Mouse (Mus musculus): ENCODE data around the gene Myh3. TPM values are rescaled to one million over a fixed set of nuclear protein-coding genes. Genes with fewer than 3 reads are reported as not detected.

The Myh3 gene
- polyA plus RNA-seq, 1 experiment from 2014 or later, result 46.9 TPM

DNA sequence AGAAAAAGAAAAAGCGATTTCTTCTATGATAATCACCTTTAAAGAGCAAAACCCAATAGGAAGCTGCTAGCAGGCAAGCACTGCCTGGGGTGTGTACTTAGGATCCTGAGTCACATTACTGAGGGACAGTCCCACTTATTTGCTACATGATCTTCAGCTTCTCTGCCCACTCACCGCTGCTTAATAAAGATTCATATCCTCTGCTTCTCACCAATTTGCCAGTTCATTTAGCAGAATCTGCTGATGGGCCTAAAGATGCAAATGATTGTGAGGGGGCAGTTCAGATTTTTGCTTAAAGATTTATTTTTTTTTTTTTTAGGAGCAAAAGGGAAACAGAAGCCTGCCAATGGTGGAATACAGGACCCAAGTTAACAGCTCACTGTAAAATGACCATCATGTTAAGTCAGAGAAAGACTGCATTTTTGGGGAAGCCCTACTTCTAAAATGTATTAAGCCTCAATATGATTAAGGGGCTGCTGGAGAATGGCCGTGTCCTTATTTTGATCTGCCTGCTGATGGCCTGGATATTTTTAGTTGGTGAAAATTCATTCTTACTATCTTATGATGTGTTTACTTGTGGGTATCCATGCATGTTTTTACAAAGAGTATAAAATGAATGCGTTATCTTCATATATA lies 65.9 kb downstream of the Myh3 start:
- ATAC-seq (ENCODE audit: insufficient number of reproducible peaks, insufficient read depth, low FRiP score, low TSS enrichment, low read depth), result no peak
- no peaks in the 10 kb centered on the region for H3K36me3 ChIP-seq
- H3K4me2 ChIP-seq, result no peak overlapping the region
- no peak overlapping the region for H3K4me3 ChIP-seq (replicated peaks)
- H3K9me3 ChIP-seq, result no peaks in the 10 kb centered on the region
- H3K4me1 ChIP-seq (replicated peaks), result peaks cover 4% of the 10 kb centered on the region; the same call in 1 of the 2 replicates
- WGBS, result 86% methylated on average over 4 of the region's 4 CpGs
- H3K27ac ChIP-seq, result no peak overlapping the region
- no peaks in the 10 kb centered on the region for H3K27me3 ChIP-seq
- no peak overlapping the region for H3K9ac ChIP-seq (replicated peaks)

DNA sequence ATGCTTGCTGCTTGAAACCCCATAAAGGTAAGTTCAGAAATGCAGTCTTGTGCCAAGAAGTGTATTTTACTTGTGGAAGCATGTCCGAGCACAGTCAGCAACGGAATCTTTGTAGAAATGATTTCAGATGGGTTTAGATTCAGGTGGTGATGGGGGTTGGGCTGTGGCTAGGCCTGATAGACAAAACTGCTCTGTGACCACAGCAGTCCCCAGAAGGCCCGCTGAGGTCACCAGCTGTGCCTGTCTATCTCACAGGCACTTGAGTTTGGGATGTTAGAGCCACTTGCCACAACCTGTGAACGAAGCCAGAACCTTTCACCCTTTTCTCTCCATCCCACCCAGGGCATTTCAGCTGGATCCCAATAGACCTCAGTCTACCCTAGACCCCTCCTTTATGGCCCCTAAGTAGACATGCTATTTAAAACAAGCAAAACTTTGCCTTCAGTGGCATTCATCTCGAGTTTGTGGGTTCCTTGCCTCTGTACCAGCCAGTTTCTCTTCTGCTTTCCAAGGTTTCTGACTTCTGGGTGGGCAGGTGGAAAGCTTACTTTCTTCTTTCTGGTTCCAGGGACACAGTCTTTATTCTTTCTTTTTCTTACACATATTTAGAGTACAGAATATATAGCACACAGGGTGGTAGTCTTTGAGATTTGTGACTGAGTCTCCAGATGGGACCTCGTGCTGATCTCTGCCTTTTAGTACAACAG lies 66.6 kb downstream of the Myh3 start:
- Histone ChIP-seq H3K4me2 (no peak overlapping the region), H3K27ac (no peak overlapping the region), H3K36me3 (no peaks in the 10 kb centered on the region), H3K9me3 (no peaks in the 10 kb centered on the region), H3K27me3 (no peaks in the 10 kb centered on the region), H3K9ac (replicated peaks) (no peak overlapping the region), H3K4me1 (replicated peaks) (no peaks in the 10 kb centered on the region), H3K4me3 (replicated peaks) (no peak overlapping the region)
- 72% methylated on average over 6 of the region's 6 CpGs for WGBS
- ATAC-seq (ENCODE audit: insufficient number of reproducible peaks, insufficient read depth, low FRiP score, low TSS enrichment, low read depth), result no peak

DNA sequence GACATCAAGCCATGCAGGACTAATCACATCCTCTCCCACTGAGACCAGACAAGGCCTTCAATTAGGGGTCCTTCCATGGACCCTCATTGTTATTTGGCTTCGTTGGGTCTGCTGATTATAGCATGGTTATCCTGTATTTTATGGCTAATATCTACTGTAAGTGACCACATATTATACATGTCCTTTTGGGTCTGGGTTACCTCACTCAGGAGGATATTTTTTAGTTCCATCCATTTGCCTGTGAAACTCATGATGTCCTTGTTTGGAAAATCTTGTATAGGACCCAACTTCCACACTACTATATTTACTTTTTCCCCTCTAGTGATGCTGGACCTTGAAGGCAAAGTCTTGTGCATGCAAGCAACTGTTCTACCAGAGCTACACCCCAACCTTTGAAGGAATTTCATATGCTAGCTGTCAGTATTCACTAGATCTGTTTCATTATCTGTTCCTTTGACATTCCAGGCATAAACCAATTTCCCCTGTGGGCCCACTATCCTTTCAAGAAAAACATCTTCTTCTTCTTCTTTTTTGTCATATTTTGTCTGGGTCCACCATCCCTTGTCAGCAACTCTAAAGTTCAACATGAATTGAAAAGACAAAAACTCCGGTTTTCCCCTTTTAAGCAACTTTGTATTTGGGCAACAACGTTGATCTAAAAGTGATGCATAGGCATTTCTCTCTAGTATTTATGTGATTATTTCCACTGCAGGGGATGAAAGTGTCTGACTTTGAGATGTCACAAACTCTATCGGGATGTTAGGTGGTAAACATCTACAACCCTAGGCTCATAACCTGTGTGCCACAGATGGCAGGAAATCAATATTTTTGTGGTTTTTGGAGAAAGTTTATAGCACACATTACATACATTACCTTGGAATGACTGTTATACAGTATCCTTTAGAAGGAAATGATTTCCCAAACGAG lies 67.6 kb downstream of the Myh3 start:
- ATAC-seq (ENCODE audit: insufficient number of reproducible peaks, insufficient read depth, low FRiP score, low TSS enrichment, low read depth), result no peak
- no peak overlapping the region for H3K27ac ChIP-seq
- no peaks in the 10 kb centered on the region for H3K36me3 ChIP-seq
- no peaks in the 10 kb centered on the region for H3K4me1 ChIP-seq (replicated peaks)
- no peak overlapping the region for H3K9ac ChIP-seq (replicated peaks)
- H3K27me3 ChIP-seq, result no peaks in the 10 kb centered on the region
- H3K4me2 ChIP-seq, result no peak overlapping the region
- no peak overlapping the region for H3K4me3 ChIP-seq (replicated peaks)
- WGBS, result 86% methylated on average over 5 of the region's 5 CpGs
- no peaks in the 10 kb centered on the region for H3K9me3 ChIP-seq

DNA sequence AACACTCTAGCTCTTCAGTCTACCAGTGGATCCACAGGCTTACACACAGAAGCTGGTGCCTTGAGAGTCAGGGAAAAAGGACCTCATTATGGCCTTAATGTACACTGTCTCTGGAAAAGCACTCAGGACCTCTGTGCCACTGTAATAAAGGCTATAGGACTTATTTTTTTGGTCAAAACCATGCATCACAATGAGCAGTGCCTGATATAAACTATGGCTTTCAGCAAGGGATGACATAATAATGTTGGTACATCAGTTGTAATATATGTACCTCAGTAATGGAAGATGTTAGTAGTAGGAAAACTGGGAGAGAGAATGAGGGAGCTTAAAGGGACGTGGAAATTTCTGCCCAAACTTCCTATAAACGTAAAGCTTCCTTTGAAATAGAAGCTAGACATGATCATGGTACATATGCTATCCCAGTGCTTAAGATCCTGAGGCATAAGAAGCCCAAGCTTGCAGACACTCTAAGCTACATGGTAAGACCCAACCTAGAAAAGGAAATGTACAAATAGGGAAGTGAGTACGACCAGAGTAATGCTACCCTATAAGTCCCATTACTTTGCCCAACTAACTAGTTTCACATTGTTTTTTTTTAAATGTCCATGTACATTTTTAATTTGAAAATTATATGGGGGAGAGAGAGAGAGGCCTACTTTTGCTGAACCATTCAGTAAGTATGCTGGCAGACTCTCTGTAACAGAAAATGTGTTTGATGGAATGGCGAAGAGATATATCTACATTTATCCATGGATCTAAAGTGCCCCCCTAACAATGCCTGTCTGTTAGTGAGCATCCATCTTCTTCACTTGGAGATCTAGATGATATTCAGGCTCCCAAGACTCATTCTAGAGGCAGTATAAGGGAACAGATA lies 68.5 kb downstream of the Myh3 start:
- no peak for ATAC-seq (ENCODE audit: insufficient number of reproducible peaks, insufficient read depth, low FRiP score, low TSS enrichment, low read depth)
- Histone ChIP-seq H3K27me3 (no peaks in the 10 kb centered on the region), H3K27ac (no peak overlapping the region), H3K4me1 (replicated peaks) (no peaks in the 10 kb centered on the region), H3K4me3 (replicated peaks) (no peak overlapping the region), H3K9ac (replicated peaks) (no peak overlapping the region), H3K4me2 (no peak overlapping the region), H3K9me3 (no peaks in the 10 kb centered on the region), H3K36me3 (no peaks in the 10 kb centered on the region)
- 87% methylated on average over 4 of the region's 4 CpGs for WGBS

DNA sequence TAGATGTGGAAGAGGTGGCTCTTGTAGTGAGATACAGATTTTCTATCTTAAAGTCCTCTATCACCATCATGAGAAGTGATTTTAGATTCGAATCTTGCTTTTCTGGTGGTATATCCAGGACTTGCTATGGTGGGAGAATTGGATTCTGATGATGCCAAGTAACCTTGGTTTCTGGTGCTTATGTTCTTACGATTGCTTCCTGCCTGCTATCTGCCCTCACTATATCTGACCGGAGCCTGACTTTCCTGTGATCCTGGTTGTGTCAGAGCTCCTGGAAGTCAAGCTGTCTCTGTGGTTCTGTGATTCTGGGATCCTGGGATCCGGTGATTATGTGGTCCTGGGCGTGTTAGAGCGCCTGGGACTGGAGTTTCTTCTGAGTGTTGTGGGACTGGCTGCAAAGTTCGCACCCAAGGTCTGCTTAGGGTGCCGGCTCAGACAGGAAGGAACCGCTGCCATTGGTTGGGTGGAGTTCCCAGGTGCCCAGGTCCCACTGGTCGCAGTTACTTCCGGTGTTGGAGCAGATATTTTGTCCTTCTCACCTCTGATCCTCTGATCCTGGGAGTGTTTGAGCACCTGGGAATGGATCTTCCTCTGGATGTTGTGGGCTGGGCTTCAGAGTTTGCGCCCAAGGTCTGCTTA lies 69.3 kb downstream of the Myh3 start:
- no peak overlapping the region for H3K4me2 ChIP-seq
- H3K9ac ChIP-seq (replicated peaks), result no peak overlapping the region

DNA sequence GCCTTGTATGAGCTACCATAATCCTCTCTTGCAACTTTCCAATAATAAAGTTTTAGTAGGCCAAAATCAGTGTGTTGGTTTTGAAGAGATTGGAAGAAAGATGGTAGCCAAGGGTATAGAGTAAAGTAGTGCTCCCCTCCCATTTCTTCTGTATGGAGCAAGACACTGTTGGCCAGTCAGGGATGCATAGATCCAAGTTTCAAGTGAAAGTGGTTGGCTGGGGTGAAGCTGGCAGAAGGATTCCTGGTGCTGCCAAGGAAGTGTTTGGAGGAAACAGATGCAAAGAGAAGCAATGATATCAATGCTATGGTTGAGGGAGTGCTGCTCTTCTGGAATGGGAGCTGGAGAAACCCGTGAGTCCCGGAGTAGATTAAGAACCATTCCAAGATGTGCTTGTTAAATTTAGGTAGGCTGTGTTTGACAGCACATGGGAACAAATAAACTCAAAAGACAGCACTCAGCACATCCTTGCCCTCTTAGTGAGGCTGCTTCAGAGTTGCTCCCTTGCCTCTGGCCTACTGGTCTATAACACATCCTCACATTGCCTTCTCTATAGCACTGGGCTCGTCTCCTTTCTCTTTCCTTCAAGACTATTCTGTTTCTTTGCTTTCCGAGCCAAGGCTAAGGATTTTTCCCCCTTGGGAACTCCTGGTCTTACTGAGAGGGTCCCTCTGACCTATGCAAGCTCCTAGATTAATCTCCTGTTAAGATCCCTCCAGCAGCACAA lies 70.3 kb downstream of the Myh3 start:
- H3K9me3 ChIP-seq, result no peaks in the 10 kb centered on the region
- H3K27ac ChIP-seq, result no peak overlapping the region
- 94% methylated on average over 4 of the region's 4 CpGs for WGBS
- H3K27me3 ChIP-seq, result no peaks in the 10 kb centered on the region
- H3K4me3 ChIP-seq (replicated peaks), result no peak overlapping the region
- ATAC-seq (ENCODE audit: insufficient number of reproducible peaks, insufficient read depth, low FRiP score, low TSS enrichment, low read depth), result no peak
- H3K4me2 ChIP-seq, result no peak overlapping the region
- H3K9ac ChIP-seq (replicated peaks), result no peak overlapping the region
- H3K36me3 ChIP-seq, result no peaks in the 10 kb centered on the region
- no peaks in the 10 kb centered on the region for H3K4me1 ChIP-seq (replicated peaks)

More for the DNA sequence above, 69.3 kb downstream of the Myh3 start:
- 91% methylated on average over 12 of the region's 12 CpGs for WGBS
- no peaks in the 10 kb centered on the region for H3K9me3 ChIP-seq
- no peaks in the 10 kb centered on the region for H3K27me3 ChIP-seq
- H3K4me3 ChIP-seq (replicated peaks), result no peak overlapping the region
- H3K36me3 ChIP-seq, result no peaks in the 10 kb centered on the region
- no peak overlapping the region for H3K27ac ChIP-seq
- H3K4me1 ChIP-seq (replicated peaks), result no peaks in the 10 kb centered on the region
- no peak for ATAC-seq (ENCODE audit: insufficient number of reproducible peaks, insufficient read depth, low FRiP score, low TSS enrichment, low read depth)

DNA sequence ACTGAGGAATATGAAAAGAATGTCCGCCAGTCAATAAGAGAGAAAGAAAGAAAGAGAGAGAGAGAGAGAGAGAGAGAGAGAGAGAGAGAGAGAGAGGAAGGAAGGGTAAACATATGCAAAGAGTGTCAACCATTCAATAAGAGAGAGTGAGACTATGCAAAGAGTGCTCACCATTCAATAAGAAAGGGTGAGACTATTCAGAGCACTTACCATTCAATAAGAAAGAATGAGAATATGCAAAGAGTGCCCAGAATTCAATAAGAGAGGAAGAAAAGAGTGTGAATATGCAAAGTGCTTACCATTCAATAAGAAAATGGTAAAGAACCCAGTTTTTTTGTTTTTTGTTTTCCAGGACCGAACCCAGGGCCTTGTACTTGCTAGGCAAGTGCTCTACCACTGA lies 72.1 kb downstream of the Myh3 start:
- H3K27me3 ChIP-seq, result no peaks in the 10 kb centered on the region
- H3K27ac ChIP-seq, result no peak overlapping the region
- ATAC-seq (ENCODE audit: insufficient number of reproducible peaks, insufficient read depth, low FRiP score, low TSS enrichment, low read depth), result no peak
- H3K9ac ChIP-seq (replicated peaks), result no peak overlapping the region
- H3K4me1 ChIP-seq (replicated peaks), result no peaks in the 10 kb centered on the region
- H3K36me3 ChIP-seq, result no peaks in the 10 kb centered on the region
- WGBS, result 92% methylated on average over 2 of the region's 2 CpGs
- H3K9me3 ChIP-seq, result no peaks in the 10 kb centered on the region
- no peak overlapping the region for H3K4me3 ChIP-seq (replicated peaks)
- no peak overlapping the region for H3K4me2 ChIP-seq

DNA sequence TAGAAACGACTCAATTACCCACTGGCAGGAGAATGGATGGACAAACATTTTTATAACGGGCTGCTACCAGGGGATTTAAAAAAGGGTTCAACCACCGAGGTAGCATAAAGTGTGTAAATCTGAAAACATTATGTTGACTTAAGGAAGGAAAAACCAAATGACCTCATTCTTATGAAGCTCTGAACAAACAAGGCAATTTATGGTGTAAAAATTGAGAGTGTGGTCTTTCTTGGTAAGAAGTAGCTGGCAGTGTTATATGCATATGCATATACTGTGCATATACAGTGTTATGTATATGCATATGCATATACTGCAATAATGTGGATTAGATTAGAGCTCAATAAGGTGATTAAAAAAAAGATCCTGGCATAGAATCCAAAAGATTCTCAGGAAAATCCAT lies 73.1 kb downstream of the Myh3 start:
- WGBS, result 72% methylated on average over 3 of the region's 3 CpGs
- ATAC-seq (ENCODE audit: insufficient number of reproducible peaks, insufficient read depth, low FRiP score, low TSS enrichment, low read depth), result no peak
- H3K9me3 ChIP-seq, result no peaks in the 10 kb centered on the region

More for the DNA sequence above, 73.1 kb downstream of the Myh3 start:
- Histone ChIP-seq H3K9ac (replicated peaks) (no peak overlapping the region), H3K4me1 (replicated peaks) (no peaks in the 10 kb centered on the region), H3K27ac (no peak overlapping the region), H3K4me2 (no peak overlapping the region), H3K4me3 (replicated peaks) (no peak overlapping the region), H3K27me3 (no peaks in the 10 kb centered on the region), H3K36me3 (no peaks in the 10 kb centered on the region)
